Mouse (Mus musculus): ENCODE data around the gene Gm29276.
"Not testable (repeated sequence)": the region's sequence is repeated elsewhere in the genome, so short reads cannot be mapped to it uniquely, and the experiment has no call there.

Gene Gm29276

DNA sequence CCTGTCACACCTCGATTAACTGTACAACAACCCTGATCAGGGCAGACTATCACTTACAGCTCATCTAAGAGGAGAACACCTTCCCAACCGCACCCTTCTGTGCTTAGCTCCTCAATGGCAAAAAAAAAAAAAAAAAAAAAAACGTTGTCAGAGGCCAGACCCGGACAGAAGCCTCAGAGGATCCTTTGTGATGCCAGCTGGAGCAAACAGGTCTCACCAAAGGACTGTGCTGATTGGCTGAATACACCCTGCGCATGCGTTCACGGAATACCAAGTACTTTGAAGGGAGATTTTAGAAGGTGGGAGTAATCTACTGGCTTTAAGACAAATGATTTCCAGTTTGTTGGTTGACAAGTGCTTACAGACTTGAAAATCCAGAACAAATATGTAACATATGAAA, at the start of gene Gm29276:
TSS of gene Gm29276 (minus strand) at position 101 of the 400 bp plus-strand sequence.
- DNase-seq (ENCODE audit: low read depth, low spot score) = not testable (repeated sequence)
